Mouse (Mus musculus): ENCODE measurements at regions not wholly inside any gene's neighbourhood (a gene's known extent, or its start where the extent isn't known, plus 50 kb on each side); places are given as distances from the start of the nearest gene placed in this dataset.

- TF ChIP-seq CTCF (IDR thresholded peaks at IDR 0.05; ENCODE audit: control insufficient read depth, insufficient read depth, low read length) (no peak), POLR2A (IDR thresholded peaks at IDR 0.05; ENCODE audit: borderline replicate concordance, control insufficient read depth, low read depth, low read length) (no peak)
These were observed 201.0 kb downstream of the Car8 start for GRCm38 (mm10) chr4:8037863-8038262.

Data from bone marrow, adult 2 months (tissue).